Mouse (Mus musculus): Measurements from ENCODE around the gene Foxr1. TPM values are rescaled to one million over a fixed set of nuclear protein-coding genes. Genes with fewer than 3 reads are reported as not detected.

Gene Foxr1
- polyA plus RNA-seq (2017; shearing (Covaris generic)), result 0.71 TPM

GRCm38 (mm10) chr9:44440961-44441360 is at the start of gene Foxr1:
Gene Foxr1 (minus strand): TSS chr9:44441136.

GRCm38 (mm10) chr9:44482552-44482951 is 41.6 kb upstream of the Foxr1 start, which contains the start of gene Bcl9l:
Gene Bcl9l (plus strand): TSS chr9:44482825.

GRCm38 (mm10) chr9:44454891-44455220 is 13.9 kb upstream of the Foxr1 start, which contains the start of gene Upk2:
Gene Upk2 (minus strand): TSS chr9:44454976.

GRCm38 (mm10) chr9:44418519-44419385 is 22.2 kb downstream of the Foxr1 start, which contains the start of gene Ccdc84:
Gene Ccdc84 (minus strand): TSS chr9:44418569.

GRCm38 (mm10) chr9:44406906-44407751 is 33.8 kb downstream of the Foxr1 start, which contains the start of the genes Rps25 and Trappc4:
Gene Rps25 (plus strand): TSS chr9:44407139.
Gene Trappc4 (minus strand): TSS chr9:44407600.

GRCm38 (mm10) chr9:44396684-44397411 is 44.1 kb downstream of the Foxr1 start, which contains the start of gene Slc37a4:
Gene Slc37a4 (plus strand): TSS chr9:44396852.

Other genes with a start within 250 kb of the Foxr1 start
- 33.9 TPM for gene Cbl, start 207.1 kb downstream of the Foxr1 start, polyA plus RNA-seq (2017; shearing (Covaris generic))
- gene Ccdc153, start 200.5 kb downstream of the Foxr1 start, polyA plus RNA-seq (2017; shearing (Covaris generic)), result not detected
- gene Pdzd3, start 189.7 kb downstream of the Foxr1 start, polyA plus RNA-seq (2017; shearing (Covaris generic)), result 0.23 TPM
- gene Nlrx1, start 172.5 kb downstream of the Foxr1 start, polyA plus RNA-seq (2017; shearing (Covaris generic)), result 4.8 TPM
- gene Abcg4, start 152.5 kb downstream of the Foxr1 start, polyA plus RNA-seq (2017; shearing (Covaris generic)), result not detected
- gene Hinfp, start 135.5 kb downstream of the Foxr1 start, polyA plus RNA-seq (2017; shearing (Covaris generic)), result 34.4 TPM
- 12.7 TPM for gene C2cd2l, start 120.9 kb downstream of the Foxr1 start, polyA plus RNA-seq (2017; shearing (Covaris generic))
- 8.7 TPM for gene Dpagt1, start 115.1 kb downstream of the Foxr1 start, polyA plus RNA-seq (2017; shearing (Covaris generic))
- gene H2afx, start 106.4 kb downstream of the Foxr1 start, polyA plus RNA-seq (2017; shearing (Covaris generic)), result 61.7 TPM
- gene Hmbs, start 96.9 kb downstream of the Foxr1 start, polyA plus RNA-seq (2017; shearing (Covaris generic)), result 14.8 TPM
- gene Vps11, start 79.5 kb downstream of the Foxr1 start, polyA plus RNA-seq (2017; shearing (Covaris generic)), result 50.0 TPM
- gene Hyou1, start 61.6 kb downstream of the Foxr1 start, polyA plus RNA-seq (2017; shearing (Covaris generic)), result 15.7 TPM
- 13.6 TPM for gene Slc37a4, start 44.3 kb downstream of the Foxr1 start, polyA plus RNA-seq (2017; shearing (Covaris generic))
- 2,034 TPM for gene Rps25, start 34.0 kb downstream of the Foxr1 start, polyA plus RNA-seq (2017; shearing (Covaris generic))
- gene Trappc4, start 33.5 kb downstream of the Foxr1 start, polyA plus RNA-seq (2017; shearing (Covaris generic)), result 90.9 TPM
- 44.8 TPM for gene Ccdc84, start 22.6 kb downstream of the Foxr1 start, polyA plus RNA-seq (2017; shearing (Covaris generic))
- gene Upk2, start 13.8 kb upstream of the Foxr1 start, polyA plus RNA-seq (2017; shearing (Covaris generic)), result not detected
- 20.8 TPM for gene Bcl9l, start 41.7 kb upstream of the Foxr1 start, polyA plus RNA-seq (2017; shearing (Covaris generic))
- 257 TPM for gene Cxcr5, start 120.7 kb upstream of the Foxr1 start, polyA plus RNA-seq (2017; shearing (Covaris generic))
- gene Ddx6, start 163.8 kb upstream of the Foxr1 start, polyA plus RNA-seq (2017; shearing (Covaris generic)), result 62.2 TPM
- not detected for gene Treh, start 232.1 kb upstream of the Foxr1 start, polyA plus RNA-seq (2017; shearing (Covaris generic))

Measured in effector memory CD4-positive, alpha-beta T cell, adult 7 months (primary cell).